Mouse (Mus musculus): ENCODE results near the gene Plekhn1. TPM values are rescaled to one million over a fixed set of nuclear protein-coding genes. Genes with fewer than 3 reads are reported as not detected.

Plekhn1 gene
- polyA plus RNA-seq, 1 experiment from 2014 or later: 4.0 TPM

GRCm38 (mm10) chr4:156194346-156194745 lies 40.3 kb downstream of the Plekhn1 start:
- Histone ChIP-seq H3K9ac (no peak overlapping the region), H3K4me2 (no peak overlapping the region; the same call in 1 of the 2 replicates), H3K36me3 (peaks cover 11% of the 10 kb centered on the region), H3K4me1 (replicated peaks) (peaks cover 84% of the 10 kb centered on the region), H3K27me3 (peaks cover 40% of the 10 kb centered on the region), H3K9me3 (replicated peaks) (no peaks in the 10 kb centered on the region), H3K27ac (no peak overlapping the region), H3K4me3 (replicated peaks) (no peak overlapping the region)
- ATAC-seq (ENCODE audit: low read depth) (no peak), DNase-seq (no peak)
- 58% methylated on average over 6 of the region's 6 CpGs for WGBS (ENCODE audit: insufficient replicate concordance)

- H3K4me1 ChIP-seq (replicated peaks): peaks cover 86% of the 10 kb centered on the region
- WGBS (ENCODE audit: insufficient replicate concordance): 72% methylated on average over 5 of the region's 5 CpGs
- DNase-seq (no peak), ATAC-seq (ENCODE audit: low read depth) (no peak)
- peaks cover 11% of the 10 kb centered on the region for H3K36me3 ChIP-seq
- no peak overlapping the region for H3K4me3 ChIP-seq (replicated peaks)
- no peak overlapping the region for H3K9ac ChIP-seq
- H3K27me3 ChIP-seq: peaks cover 40% of the 10 kb centered on the region
- no peaks in the 10 kb centered on the region for H3K9me3 ChIP-seq (replicated peaks)
- no peak overlapping the region; the same call in 1 of the 2 replicates for H3K27ac ChIP-seq
- H3K4me2 ChIP-seq: 0 out of 2 replicates have a peak overlapping the region, but pooled peaks have one; percentile 10
Measured at GRCm38 (mm10) chr4:156193906-156194305, 40.8 kb downstream of the Plekhn1 start.

- DNase-seq (no peak), ATAC-seq (ENCODE audit: low read depth) (no peak)
- Histone ChIP-seq H3K27me3 (peaks cover 40% of the 10 kb centered on the region), H3K9me3 (replicated peaks) (no peaks in the 10 kb centered on the region), H3K4me2 (no peak overlapping the region), H3K4me3 (replicated peaks) (no peak overlapping the region), H3K36me3 (peaks cover 11% of the 10 kb centered on the region), H3K4me1 (replicated peaks) (peaks cover 86% of the 10 kb centered on the region), H3K9ac (no peak overlapping the region), H3K27ac (no peak overlapping the region)
- WGBS (ENCODE audit: insufficient replicate concordance): 38% methylated on average over 2 of the region's 2 CpGs
Measured at GRCm38 (mm10) chr4:156193200-156193590, 41.5 kb downstream of the Plekhn1 start.

- Histone ChIP-seq H3K27ac (no peak overlapping the region), H3K4me1 (replicated peaks) (peaks cover 88% of the 10 kb centered on the region), H3K36me3 (peaks cover 11% of the 10 kb centered on the region), H3K4me3 (replicated peaks) (no peak overlapping the region), H3K27me3 (peaks cover 40% of the 10 kb centered on the region), H3K9me3 (replicated peaks) (no peaks in the 10 kb centered on the region), H3K9ac (peak overlapping the region; percentile 34), H3K4me2 (peak overlapping the region; percentile 19; the same call in 1 of the 2 replicates)
- peak; percentile 35 for ATAC-seq (ENCODE audit: low read depth)
- 58% methylated on average over 8 of the region's 8 CpGs for WGBS (ENCODE audit: insufficient replicate concordance)
- peak; percentile 50 for DNase-seq
Measured at GRCm38 (mm10) chr4:156192421-156193199, 42.0 kb downstream of the Plekhn1 start.

- H3K9ac ChIP-seq: no peak overlapping the region
- H3K36me3 ChIP-seq: peaks cover 11% of the 10 kb centered on the region
- H3K4me1 ChIP-seq (replicated peaks): peaks cover 94% of the 10 kb centered on the region
- peaks cover 11% of the 10 kb centered on the region; the same call in 1 of the 2 replicates for H3K27me3 ChIP-seq
- H3K9me3 ChIP-seq (replicated peaks): no peaks in the 10 kb centered on the region
- 44% methylated on average over 6 of the region's 6 CpGs for WGBS (ENCODE audit: insufficient replicate concordance)
- no peak overlapping the region for H3K4me3 ChIP-seq (replicated peaks)
- no peak for ATAC-seq (ENCODE audit: low read depth)
- no peak for DNase-seq
- H3K4me2 ChIP-seq: peak overlapping the region; percentile 15; the same call in 1 of the 2 replicates
- peak overlapping the region; percentile 40 for H3K27ac ChIP-seq
Measured at GRCm38 (mm10) chr4:156188811-156189323, 45.8 kb downstream of the Plekhn1 start.

DNA sequence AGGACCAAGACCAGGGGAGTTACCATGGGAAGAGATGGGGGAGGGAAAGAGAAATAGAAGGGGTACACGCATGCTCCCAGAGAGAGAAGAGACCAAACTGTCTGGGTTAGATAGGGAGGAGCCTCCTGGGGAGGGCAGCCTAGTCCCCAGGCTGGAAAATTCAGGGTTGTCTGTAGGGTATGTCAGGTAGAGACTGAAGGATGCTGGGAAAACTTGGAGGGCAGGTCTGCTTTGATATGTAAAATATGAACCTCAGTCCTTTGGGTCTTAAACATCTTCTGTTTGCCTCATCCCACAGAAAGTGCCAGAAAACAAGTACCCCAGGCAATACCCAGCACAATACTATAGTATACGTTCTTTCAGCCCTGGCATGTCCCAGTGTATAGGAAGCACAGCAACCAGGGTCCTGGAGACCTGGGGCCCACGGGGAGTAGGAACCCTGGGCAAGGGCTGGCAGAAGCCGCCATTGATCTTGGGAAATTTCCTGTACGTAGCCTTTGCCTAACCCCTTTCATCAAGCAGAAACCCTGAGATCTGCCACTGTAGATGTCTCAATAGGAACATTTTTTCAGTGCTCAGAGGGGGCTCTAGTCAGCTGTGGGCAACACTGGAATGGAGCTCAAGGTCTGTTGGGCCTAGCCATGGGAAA lies 46.4 kb downstream of the Plekhn1 start:
- peaks cover 94% of the 10 kb centered on the region for H3K4me1 ChIP-seq (replicated peaks)
- H3K9ac ChIP-seq: no peak overlapping the region
- H3K9me3 ChIP-seq (replicated peaks): no peaks in the 10 kb centered on the region
- H3K36me3 ChIP-seq: peaks cover 11% of the 10 kb centered on the region
- no peak overlapping the region for H3K4me3 ChIP-seq (replicated peaks)
- H3K27ac ChIP-seq: peak overlapping the region; percentile 40; the same call in 1 of the 2 replicates
- ATAC-seq (ENCODE audit: low read depth) (no peak), DNase-seq (no peak)
- WGBS (ENCODE audit: insufficient replicate concordance): 63% methylated on average over 5 of the region's 5 CpGs
- H3K27me3 ChIP-seq: peaks cover 5% of the 10 kb centered on the region; the same call in 1 of the 2 replicates
- H3K4me2 ChIP-seq: no peak overlapping the region

GRCm38 (mm10) chr4:156185950-156186850 lies 48.5 kb downstream of the Plekhn1 start:
- 10% methylated on average over 31 of the region's 31 CpGs for WGBS (ENCODE audit: insufficient replicate concordance)

DNA sequence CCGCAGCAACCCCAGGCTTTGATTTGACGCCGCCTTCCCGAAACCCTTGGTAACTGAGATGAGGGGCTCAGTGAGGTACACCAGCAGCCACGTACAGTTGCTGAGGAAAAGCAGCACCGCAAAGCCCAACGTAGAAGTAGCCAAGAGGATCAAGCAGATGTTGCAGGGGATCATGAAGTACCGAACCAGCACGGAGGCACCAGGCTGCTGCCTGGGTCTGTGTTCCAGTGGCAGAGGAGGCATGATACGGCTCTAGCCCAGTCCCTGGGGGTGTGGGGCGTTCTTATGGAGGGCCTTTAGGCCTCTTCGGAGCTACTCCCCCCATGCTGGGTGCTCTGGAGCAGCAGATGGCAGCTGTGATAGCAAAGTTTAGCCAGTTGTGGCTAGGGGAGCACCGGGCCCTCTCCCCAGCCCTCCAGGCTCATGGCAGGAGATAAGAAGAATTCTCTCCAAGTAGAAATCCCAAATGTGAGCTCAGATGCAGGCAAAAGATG lies 49.2 kb downstream of the Plekhn1 start:
- DNase-seq: peak; percentile 64
- Histone ChIP-seq H3K9me3 (replicated peaks) (no peaks in the 10 kb centered on the region), H3K9ac (peak overlapping the region; percentile 64), H3K36me3 (peaks cover 4% of the 10 kb centered on the region; the same call in 1 of the 2 replicates), H3K4me2 (peak overlapping the region; percentile 70), H3K4me1 (replicated peaks) (peaks cover 73% of the 10 kb centered on the region), H3K27me3 (0 out of 2 replicates have a peak, but pooled peaks cover 2% of the 10 kb centered on the region), H3K4me3 (replicated peaks) (peak overlapping the region; percentile 46), H3K27ac (peak overlapping the region; percentile 59)
- WGBS (ENCODE audit: insufficient replicate concordance): 51% methylated on average over 13 of the region's 13 CpGs
- peak; percentile 85 for ATAC-seq (ENCODE audit: low read depth)

More at GRCm38 (mm10) chr4:156185950-156186850, 48.5 kb downstream of the Plekhn1 start:
- H3K27ac ChIP-seq: peak overlapping the region; percentile 59
- H3K9me3 ChIP-seq (replicated peaks): no peaks in the 10 kb centered on the region
- no peak for DNase-seq
- peak overlapping the region; percentile 70 for H3K4me2 ChIP-seq
- peak; percentile 35 for ATAC-seq (ENCODE audit: low read depth)
- H3K36me3 ChIP-seq: peaks cover 5% of the 10 kb centered on the region
- peaks cover 76% of the 10 kb centered on the region for H3K4me1 ChIP-seq (replicated peaks)
- 0 out of 2 replicates have a peak, but pooled peaks cover 2% of the 10 kb centered on the region for H3K27me3 ChIP-seq
- H3K4me3 ChIP-seq (replicated peaks): peak overlapping the region; percentile 46
- peak overlapping the region; percentile 64 for H3K9ac ChIP-seq

- WGBS (ENCODE audit: insufficient replicate concordance): 47% methylated on average over 7 of the region's 7 CpGs
- no peak for ATAC-seq (ENCODE audit: low read depth)
Measured at GRCm38 (mm10) chr4:156184291-156184954, 50.2 kb downstream of the Plekhn1 start.

GRCm38 (mm10) chr4:156183747-156184146 lies 50.9 kb downstream of the Plekhn1 start:
- Histone ChIP-seq H3K4me2 (no peak overlapping the region), H3K4me3 (replicated peaks) (no peak overlapping the region), H3K36me3 (peaks cover 7% of the 10 kb centered on the region; the same call in 1 of the 2 replicates), H3K9me3 (replicated peaks) (no peaks in the 10 kb centered on the region), H3K27ac (no peak overlapping the region), H3K4me1 (replicated peaks) (peaks cover 56% of the 10 kb centered on the region), H3K27me3 (0 out of 2 replicates have a peak, but pooled peaks cover 2% of the 10 kb centered on the region), H3K9ac (no peak overlapping the region)
- DNase-seq: no peak
- WGBS (ENCODE audit: insufficient replicate concordance): 45% methylated on average over 5 of the region's 5 CpGs
- no peak for ATAC-seq (ENCODE audit: low read depth)

More at GRCm38 (mm10) chr4:156184291-156184954, 50.2 kb downstream of the Plekhn1 start:
- Histone ChIP-seq H3K4me2 (peak overlapping the region; percentile 70), H3K4me1 (replicated peaks) (peaks cover 63% of the 10 kb centered on the region), H3K4me3 (replicated peaks) (no peak overlapping the region), H3K9ac (no peak overlapping the region), H3K36me3 (0 out of 2 replicates have a peak, but pooled peaks cover under 1% of the 10 kb centered on the region), H3K27ac (peak overlapping the region; percentile 31; the same call in 1 of the 2 replicates), H3K27me3 (0 out of 2 replicates have a peak, but pooled peaks cover 2% of the 10 kb centered on the region), H3K9me3 (replicated peaks) (no peaks in the 10 kb centered on the region)
- DNase-seq: no peak
